Mouse (Mus musculus): Measurements from ENCODE around the gene Plekhb2.

DNA sequence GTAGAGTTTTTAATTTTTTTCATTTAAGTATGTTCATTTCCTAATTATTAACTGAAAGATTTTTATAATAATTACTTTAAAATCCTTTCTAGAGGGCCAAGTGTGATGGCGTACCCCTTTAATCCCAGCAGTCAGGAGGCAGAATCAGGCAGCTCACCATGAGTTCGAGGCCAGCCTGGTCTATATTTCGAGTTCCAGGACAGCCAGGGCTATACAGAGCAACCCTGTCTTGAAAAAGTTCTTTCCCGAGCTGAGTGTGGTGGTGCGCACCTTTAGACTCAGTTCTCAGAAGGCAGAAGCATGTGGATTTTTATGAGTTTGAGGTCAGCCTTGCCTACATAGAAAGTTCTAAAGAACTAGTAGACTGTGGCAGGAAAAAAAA lies 17.8 kb downstream of the Plekhb2 start:
- TF ChIP-seq TAL1 (IDR thresholded peaks at IDR 0.05; ENCODE audit: low read length) (no peak), GATA1 (IDR thresholded peaks at IDR 0.05; ENCODE audit: low read length) (no peak)

Measured in erythroblast, embryonic 14.5 days (primary cell).